Mouse (Mus musculus): ENCODE measurements around the gene Tmem35b.

DNA sequence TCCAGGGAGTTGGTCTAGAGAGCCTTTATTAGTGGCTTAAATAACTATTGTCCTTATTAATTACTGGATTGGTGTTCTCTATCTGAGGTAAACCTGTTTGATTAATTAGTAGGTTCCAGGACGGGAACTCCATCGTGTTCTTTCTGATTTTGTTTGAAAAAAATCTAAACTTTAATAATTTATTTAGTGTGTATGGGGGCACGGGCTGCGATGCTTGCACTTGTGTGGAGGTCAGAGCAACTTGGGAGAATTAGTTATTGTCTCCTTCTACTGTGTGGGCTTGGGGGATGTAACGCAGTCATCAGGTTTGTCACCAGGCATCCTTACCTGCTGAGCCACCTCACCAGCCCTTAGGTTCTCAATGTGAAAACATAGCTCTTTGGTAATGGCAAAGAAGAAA is 43.6 kb downstream of the Tmem35b start:
- TF ChIP-seq E2F4 (IDR thresholded peaks at IDR 0.05; ENCODE audit: insufficient read depth): no peak
- no peak for TF ChIP-seq POLR2A (IDR thresholded peaks at IDR 0.05; ENCODE audit: insufficient read length, low read depth)
- no peak for TF ChIP-seq TCF3 (IDR thresholded peaks at IDR 0.05; ENCODE audit: insufficient read length, low read depth)
- no peak for TF ChIP-seq POLR2AphosphoS2 (IDR thresholded peaks at IDR 0.05; ENCODE audit: insufficient read length, low read depth)
- no peak for TF ChIP-seq USF1 (IDR thresholded peaks at IDR 0.05; ENCODE audit: low read depth)
- no peak for TF ChIP-seq CEBPB (IDR thresholded peaks at IDR 0.05; ENCODE audit: insufficient read depth, poor library complexity, severe bottlenecking)
- no peak for TF ChIP-seq REST (IDR thresholded peaks at IDR 0.05; ENCODE audit: insufficient read depth, insufficient read length)
- TF ChIP-seq MAX (IDR thresholded peaks at IDR 0.05; ENCODE audit: low read depth): no peak
- TF ChIP-seq MYOG (IDR thresholded peaks at IDR 0.05; ENCODE audit: control insufficient read depth in 1 of 3, insufficient read depth in 1 of 3, insufficient read length in 2 of 3, low read depth in 2 of 3): no peak

All from myocyte (in vitro differentiated cells).